Mouse (Mus musculus): ENCODE data around the gene Mettl8.

GRCm38 (mm10) chr2:71048896-71049295 is 6.5 kb downstream of the Mettl8 start:
- TF ChIP-seq POLR2A (IDR thresholded peaks at IDR 0.05; ENCODE audit: low read depth, low read length) = no peak
- peak; percentile 20; the same call in 1 of the 2 replicates for TF ChIP-seq CTCF (IDR thresholded peaks at IDR 0.05; ENCODE audit: extremely low read depth, insufficient read length, insufficient replicate concordance, low read depth, low read length)

Measured in small intestine, adult 2 months (tissue).